Mouse (Mus musculus): ENCODE measurements around the gene Ptgir.

The Ptgir gene

DNA sequence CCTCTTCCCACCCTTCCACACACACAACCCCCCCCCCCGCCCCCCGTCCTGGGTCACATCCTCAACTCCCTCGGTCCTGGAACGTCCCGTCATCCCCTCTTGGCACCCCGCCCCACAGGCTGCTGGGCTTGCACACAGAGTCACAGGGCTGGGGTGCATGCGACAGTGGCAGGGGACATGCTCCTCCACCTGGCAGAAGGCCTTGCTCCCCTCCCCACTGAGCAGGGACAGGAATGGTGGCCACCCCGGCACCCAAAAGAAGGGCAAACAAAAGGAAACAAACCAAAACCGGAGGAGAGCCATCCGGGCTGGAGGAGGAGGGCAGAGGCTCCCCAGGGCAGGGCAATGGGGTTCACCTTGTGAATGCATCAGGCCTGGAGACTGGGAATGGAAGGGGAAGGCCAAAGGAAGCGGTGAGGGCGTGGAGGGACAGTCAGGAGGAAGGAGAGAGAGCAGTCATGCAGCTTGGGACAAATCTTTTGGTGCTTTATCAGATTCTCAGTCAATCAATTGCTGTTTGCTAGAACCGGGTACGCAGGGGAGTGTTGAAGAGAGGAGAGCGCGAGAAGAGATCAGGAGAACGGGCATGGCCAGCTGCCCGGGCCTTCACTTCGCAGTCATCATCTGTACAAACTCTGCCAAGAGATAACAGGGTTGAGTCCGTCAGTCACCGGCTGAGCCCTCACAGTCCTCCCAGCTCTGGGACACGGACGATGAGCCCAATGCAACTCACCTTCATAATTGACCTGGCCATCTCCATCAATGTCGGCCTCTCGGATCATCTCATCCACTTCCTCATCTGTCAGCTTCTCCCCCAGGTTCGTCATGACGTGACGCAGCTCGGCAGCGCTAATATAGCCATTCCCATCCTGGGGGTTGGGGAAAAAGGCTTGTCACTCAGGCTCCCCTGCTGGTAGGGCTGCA is 10.3 kb downstream of the Ptgir start:
- DNase-seq (ENCODE audit: low spot score), result no peak

DNA sequence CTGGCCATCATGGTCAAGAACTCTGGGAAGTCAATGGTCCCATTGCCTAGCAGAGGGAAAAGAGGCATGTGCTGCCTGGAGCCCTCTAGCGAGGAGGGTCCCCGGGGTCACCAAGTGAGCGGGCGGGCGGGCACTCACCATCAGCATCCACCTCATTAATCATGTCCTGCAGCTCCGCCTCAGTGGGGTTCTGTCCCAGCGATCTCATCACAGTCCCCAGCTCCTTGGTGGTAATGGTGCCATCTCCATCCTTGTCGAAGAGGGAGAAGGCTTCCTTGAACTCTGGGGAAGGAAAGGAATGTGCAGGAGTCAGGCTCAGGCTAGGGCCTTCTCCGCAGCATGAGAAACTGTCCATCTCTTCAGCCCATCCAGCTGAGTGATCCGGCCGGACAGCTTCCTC is 11.2 kb downstream of the Ptgir start:
- no peak for DNase-seq (ENCODE audit: low spot score)

DNA sequence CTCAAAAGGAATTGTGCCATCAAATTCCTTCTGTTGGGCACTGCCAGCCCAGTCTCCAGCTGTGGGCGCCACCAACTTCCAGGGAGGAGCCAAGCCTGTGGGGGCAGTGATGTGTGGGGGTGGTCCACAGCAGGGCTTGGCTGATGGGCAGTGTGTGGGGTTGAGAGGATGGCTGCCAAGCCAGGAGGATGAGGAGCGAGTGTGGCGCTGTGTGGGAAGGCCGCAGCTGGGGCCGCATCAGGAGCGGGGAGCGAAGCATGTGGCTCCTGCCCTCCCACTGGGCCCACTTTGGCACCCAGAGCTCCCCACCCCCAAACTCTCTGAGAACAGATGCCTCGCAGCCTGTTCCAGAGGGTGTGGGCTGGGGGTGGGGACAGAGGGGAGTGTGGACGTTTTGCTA is 11.7 kb downstream of the Ptgir start:
- DNase-seq (ENCODE audit: low spot score), result no peak

DNA sequence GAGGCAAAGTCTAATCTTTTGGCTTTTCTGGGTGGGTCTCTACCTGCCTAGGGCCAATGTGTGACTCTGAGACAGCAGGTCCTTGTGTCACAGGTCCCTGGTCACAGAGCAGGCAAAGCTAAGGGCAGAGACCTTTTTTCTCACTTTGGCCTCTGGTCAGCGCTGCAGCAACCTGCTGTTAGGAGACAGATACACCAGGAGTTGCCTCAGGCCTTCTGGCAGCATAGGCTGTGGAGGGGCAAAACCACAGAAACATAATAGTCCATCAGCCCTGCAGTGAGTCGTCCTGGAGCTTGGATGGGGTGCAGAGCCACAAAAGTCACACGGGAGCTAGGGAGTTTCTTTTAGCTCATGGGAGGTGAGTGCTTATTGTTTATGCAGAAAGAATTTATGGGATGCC is 12.4 kb downstream of the Ptgir start:
- DNase-seq (ENCODE audit: low spot score), result no peak

DNA sequence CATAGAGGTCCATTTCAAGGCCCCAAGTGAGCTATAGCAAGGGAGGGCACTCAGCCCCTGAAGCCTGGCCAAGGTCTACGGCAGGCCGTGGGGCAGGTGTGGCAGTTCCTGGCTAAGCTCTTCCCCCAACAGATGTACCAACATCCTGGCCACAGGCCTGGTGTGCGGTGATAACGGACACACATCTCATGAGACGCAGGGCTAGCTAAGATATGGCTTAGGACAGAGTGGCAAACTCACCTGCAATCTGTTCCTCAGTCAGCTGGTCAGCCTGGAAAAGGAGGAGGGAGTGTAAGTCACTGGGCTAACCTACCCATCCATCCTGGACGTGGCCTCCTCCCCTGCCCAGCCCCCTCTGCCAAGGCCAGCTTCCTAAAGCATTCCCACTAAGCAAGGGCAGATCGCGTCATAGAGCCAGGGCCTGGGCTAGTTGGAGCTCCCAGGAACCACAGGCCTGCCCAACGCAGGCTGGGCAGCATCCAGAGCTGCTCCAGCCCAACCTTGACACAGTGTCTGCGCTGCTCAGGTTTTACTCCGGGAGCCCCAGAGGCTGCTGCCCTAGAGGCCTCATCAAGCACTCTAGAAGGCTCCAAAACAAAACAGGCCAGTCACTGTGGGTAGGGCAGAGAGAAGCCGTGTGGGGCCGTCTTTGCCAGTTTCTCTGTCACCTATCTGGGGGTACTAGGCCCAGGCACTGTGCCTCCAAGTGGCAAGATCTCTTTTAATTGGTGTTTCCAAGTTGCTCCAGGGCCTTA is 13.3 kb downstream of the Ptgir start:
- no peak for DNase-seq (ENCODE audit: low spot score)

DNA sequence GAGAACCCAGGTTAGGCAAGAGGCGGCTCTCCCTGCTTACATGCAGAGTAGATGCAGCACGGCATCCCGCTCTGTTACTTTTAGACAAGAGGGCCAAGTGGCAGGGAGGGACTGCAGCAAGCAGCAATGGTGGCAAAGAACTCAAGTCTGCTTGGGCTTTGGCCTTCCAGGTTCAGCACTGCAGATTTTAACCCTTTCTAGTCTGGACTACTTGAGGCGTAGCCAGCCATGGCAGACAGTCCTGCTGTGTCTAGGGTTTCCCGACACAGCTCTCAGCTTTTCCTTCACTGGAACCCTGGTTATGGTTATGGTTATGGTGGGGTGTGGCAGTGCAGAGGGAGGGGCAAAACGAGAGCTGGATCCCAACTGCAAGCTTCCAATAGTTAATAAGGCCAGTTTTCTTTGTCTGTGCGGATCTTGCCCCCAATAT is 13.9 kb downstream of the Ptgir start:
- no peak for DNase-seq (ENCODE audit: low spot score)

DNA sequence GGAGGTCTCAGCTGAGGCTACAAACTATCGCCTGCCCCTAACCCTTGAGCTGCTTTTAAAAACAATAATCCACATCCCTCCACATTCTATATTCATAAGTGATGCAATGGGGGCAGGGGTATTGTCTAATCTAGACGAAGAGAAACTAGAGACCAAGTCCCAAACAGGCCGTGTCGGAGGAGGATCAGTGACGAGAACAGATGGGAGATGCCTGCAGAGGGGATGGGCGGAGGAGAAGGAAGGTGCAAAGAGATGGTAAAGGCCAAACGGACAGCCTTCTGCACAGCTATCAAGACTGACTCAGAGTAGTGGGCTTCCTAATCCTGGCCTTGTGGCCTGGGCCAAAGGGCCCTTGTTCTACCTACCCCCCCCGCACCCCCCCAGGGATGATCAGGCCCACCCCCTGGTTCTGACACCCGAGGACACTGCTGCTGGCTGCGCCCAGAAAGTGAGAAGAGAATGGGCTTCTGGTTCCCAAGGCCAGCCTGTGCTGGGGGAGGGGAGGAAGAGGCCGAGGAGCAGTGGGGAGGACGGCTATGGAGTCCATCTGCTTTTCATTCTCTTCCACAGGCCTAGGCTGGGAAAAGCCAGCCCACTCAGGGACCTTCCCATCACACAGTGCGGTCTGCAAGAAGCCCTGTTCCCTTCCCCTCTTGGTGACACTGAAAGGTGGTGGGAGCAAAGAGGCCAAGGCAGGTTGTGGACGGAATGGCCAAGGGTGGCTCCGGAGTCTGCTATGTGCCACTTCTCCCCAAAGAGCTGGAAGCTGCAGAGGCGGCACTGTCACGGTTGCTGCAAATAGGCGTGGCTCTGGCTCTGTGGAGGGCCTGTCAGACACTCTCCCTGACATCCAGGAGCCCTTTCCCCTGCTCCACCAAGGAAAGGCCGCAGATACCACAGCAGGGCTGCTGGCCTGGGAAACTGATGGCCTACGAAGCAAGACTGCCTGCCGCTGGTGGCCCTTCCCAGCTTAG is 14.8 kb downstream of the Ptgir start:
- no peak for DNase-seq (ENCODE audit: low spot score)

DNA sequence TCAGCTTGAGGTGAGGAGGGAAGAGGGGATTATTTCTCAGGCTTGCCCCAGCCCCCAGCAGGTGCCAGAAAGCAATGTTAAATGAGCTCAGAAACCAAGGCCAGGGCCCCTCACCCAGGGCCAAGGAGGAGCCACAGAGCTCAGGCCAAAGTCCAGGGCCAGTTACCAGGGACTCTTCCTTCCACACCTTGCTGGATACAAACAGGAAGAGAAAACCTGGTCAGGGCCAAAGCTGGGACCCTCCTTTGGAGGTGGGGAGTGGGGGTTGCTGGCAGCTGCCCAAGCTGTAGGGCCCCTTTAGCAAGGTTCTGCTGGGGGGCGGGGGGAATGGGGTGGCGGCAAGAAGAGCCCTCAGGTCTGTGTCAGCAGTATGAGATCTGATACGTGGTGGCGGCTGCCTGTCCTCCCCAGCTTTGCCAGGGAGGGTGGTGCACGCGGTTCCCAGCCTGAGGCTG is 15.6 kb downstream of the Ptgir start:
- no peak for DNase-seq (ENCODE audit: low spot score)

DNA sequence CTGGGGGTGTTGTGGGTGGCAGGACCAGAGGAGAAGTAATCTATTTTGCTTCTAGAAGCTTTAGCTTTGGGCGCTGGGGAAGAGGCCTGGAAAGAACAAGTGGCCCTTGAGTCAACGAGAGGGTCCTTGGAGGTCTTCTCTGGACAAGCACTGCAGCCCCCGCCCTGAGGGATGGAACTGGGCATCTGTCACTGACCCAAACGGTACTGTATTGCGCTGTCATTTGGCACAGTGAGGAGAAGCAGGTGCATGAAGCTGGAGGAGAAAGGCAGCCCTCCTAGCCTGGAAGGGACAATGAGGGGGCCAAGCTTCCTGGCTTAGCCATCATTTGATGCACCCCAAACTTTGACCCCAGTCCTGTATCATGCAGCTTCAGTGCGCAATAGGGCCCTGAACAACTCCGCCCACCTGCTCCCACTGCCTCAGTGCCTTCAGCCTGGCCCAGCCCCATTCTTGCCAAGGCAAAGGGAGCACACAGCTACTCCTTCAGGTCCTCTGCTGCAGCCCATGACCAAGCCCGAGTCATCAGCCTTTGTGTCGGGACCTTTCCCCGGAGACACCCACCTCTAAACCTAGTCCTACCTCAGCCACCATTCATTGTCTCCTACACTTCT is 16.2 kb downstream of the Ptgir start:
- no peak for DNase-seq (ENCODE audit: low spot score)

DNA sequence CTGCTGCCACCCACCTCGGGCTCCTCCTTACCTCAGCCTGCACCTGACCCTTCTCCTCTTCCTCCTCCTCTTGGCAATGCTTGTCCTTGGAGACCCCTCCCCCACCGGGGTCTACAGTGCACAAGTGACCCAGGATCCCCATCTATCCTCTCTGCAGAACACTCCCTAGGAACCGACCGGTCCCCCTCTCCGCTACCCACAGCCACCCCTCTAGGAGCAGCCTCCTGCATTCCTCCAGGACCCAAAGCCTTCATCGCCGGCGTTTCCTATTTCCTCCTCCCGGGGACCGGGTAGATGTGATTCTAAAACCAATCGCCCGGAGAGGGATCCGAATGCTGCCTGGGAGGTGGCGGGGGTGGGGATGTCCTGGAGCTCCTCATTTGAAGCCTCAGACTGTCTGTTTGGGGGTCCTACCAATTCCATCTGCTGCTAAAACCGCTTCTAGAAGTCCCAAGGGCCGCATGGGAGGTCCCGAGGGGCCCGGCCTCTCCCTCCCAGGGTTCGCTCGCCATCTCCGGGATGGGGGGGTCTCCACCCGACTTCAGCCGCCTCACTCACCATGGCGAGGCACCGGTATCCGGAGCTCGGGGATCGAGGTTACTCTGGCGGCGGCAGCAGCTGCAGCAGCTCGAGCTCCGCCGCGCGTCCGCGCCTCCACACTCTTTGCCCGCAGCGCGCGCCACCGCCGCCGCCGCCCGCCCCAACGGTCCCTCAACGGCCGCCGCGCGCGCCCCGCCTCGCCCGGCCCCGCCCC is 17.2 kb downstream of the Ptgir start:
- no peak for DNase-seq (ENCODE audit: low spot score)

DNA sequence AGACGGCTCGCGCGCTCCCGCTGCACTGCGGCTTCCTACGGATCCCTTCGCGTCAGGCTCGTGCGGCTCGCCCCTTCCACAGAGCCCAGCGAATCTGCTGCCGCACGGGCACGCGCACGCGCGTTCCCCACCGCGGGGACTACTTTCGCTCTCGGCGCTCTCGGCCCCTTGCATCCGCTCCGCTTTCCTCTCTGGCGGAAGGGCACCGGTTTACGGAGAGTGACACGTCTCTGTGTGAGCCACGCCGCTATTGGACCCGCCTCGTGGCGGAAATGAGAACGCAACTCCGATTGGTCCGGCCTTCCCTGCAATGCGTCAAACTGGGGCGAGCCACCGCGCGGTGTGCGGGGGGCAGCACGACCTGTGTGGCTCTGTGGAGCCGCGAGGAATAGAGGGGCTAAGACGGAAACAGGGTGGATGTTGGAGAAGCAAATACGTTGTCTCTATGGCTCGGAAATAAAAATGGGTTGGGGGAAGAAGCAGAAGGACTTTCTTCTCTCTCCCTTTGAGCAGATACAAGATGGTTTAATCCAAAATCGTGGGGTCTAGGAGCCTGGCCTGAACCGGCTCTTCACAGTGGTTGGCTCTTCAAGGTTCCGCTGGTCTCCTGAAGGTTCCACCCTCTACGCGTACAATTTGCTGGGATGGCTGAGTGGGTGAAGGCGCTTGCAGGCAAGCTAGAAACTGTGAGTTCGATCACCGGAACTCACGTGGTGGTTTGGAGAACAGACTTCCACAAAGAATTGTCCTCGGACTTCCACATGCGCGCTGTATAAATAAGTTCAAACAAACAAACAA is 17.9 kb downstream of the Ptgir start, which contains the start of gene Calm3:
Gene Calm3 (minus strand): TSS at position 78 of the 798 bp plus-strand sequence.
- DNase-seq (ENCODE audit: low spot score), result peak; percentile 99

DNA sequence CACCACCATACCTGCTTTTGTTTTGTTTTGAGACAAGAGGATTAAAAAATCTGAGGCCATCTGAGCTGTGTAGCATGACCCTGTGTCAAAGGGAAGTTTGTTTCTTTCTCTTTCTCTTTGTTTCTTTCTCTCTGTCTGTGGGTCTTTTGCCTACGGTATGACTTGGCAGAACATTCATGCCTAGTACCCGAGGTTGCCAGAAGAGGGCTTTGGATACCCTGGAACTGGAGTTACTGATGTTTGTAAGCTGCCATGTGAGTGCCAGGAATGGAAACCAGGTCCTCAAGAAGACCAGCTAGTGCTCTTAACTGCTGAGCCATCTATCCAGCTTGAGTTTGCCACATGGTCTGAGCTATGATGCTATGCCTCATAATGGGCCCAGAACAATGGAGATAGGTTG is 22.1 kb downstream of the Ptgir start:
- DNase-seq (ENCODE audit: low spot score), result no peak

DNA sequence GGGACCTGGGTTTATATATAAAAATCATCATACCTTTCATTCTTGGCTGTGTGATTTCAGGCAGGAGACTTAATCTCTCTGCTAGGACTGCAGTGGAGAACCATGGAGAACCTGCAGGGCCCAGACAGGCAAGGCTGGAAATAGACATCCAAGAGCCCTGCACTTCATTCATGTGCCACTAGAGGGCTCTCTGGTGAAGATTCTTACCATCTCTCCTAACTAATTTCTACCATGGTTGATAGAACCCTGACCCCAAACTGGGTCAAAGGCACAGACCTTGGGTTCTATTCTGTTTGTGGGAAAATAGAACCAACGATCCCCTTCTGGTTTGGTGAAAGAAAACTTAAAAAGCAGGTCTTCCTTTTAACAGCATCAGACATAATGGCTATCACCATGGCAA is 24.6 kb downstream of the Ptgir start:
- DNase-seq (ENCODE audit: low spot score), result peak; percentile 68

DNA sequence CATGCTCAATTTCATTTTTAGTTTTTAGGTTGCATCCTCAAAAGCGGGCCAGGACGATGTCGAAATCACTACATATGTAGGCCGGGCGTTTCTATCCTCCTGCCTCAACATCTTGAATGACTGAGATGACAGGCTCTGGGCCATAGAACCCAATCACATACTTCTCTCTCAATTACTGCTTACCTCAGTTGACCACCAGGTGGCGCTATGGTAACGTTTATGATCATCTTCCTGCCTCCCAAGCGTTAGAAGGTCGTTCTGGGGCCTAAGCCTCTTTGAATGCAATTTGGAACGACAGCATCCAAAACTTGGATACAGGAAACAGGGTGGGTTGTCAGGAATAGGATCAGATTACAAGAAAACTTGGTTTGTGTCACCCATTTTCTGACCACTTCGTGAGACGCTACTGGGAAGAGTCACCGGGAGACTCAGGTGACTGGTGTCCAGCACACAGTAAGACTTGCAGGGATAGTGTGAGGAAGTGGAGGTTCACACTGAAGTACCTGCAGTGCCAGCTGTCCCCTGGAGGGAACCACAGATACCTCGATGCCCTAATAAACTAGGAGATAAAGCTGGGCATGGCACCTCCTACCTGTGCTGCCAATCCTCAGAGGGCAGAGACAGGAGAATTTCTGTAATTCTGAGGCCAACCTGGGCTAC is 25.8 kb downstream of the Ptgir start:
- DNase-seq (ENCODE audit: low spot score), result peak; percentile 78

DNA sequence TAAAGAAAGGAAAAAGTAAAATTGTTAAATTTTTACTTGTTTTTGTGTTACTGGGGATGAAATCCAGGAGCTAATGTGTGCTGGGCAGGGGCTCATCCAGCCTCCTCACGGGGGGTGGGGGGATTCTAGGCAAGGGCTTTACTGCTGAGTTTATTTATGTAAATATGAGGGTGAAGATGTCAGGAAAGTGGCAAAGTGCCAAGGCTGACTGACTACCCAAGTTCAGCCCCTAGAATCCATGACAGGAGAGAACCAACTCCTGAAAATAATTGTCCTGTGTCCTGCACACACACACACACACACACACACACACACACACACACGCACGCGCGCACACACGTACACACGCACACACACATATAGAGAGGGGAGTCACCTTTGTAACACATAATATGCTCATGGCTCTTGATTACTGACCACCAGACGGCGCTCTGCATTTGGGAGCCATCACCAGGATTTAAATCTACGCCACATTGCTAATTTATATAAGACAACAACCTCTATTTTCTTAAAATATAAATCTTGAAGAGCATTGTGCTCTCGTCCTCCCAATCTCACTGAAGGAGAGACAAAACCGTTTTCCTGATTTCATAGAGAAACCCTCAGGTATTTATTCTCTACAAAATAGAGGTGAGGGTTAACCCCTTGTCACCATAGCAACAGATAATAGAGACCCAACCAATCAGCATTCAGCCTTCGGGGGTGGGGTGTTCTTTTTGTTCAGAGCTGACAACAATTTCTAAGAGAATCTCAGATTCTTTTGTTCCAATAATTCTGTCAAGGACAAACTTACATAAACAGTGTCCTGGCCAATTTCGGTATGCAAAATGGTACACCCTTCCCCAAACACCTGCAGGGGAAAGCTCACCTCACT is 26.7 kb downstream of the Ptgir start:
- DNase-seq (ENCODE audit: low spot score), result no peak

DNA sequence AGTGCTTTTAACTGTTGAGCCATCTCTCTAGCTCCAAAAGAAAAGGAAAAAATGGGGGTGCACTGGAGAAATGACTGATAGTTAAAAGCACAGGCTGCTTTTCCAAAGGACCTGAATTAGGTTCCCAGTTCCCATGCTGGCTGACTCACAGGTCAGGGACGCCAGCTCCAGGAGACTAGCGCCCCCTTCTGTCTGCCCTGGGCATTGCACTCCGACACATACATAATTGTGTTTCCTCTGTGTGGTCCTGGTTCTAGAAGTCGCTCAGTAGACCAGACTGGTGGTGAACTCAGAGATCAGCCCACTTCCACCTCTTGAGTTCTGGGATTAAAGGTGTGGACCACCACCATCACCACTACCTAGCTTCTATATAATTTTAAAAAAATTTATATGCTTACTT is 31.0 kb downstream of the Ptgir start:
- DNase-seq (ENCODE audit: low spot score), result no peak

DNA sequence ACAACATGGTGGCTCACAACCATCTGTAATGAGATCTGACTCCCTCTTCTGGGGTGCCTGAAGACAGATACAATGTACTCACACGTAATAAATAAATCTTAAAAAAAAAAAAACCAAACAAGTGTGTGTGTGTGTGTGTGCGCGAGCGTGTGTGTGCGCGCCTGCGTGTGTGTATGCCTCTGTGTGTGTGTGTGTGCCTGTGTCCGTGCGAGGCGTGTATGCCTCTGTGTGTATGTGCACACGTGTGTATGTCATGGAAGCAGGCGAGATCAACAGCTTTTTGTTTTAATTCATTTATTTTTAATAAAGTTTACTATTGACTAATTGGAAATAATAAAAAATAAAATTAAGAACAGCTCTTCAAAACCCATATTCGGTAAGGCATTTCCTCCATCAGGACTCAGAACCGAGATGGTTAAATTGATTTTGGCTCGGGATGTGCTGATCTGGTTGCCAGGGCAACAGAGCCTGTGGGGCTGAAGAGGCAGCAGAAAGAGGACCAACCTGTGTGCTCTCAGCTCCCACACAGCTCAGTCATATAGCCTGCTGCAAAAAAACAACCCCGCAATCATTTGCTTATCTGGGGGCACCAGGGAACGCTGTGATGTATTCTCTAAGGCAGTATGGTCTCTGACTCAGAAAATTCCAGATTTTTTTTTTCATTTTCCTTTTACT is 32.0 kb downstream of the Ptgir start:
- no peak for DNase-seq (ENCODE audit: low spot score)

DNA sequence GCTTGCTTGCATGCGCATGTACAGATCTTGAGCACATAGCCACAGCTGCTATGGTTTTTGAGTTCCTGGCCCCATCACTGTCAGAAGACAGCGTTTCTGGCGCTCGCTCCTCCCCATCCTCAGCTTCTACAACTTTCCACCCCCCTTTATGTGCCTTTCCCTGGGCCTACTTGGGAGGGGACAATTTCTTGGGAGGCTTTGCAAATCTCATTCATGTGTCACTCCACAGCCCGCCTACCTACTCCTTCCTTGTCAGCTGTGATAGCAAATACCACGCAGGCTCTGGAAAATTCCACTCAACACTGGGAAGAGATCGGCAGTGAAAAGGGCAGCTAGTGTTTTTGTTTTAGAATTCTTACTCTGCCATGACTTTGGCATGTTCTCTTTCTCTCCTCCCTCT is 34.0 kb downstream of the Ptgir start:
- peak; percentile 55 for DNase-seq (ENCODE audit: low spot score)

All from lung, postnatal 25 days (tissue).